Comparison of ENCODE assay signal across 8 mouse cellular contexts in genomic region chr13:64153751-64154267, GRCm38 (mm10). TPM values are rescaled to one million over a fixed set of nuclear protein-coding genes. Genes with fewer than 3 reads are reported as not detected.
A peak's percentile ranks its signal among the peaks of the same experiment; 100 is the strongest.
DNase-seq lines count a peak whose midpoint lies in the region; ATAC-seq and TF ChIP-seq lines count a peak whose summit lies in the region.

No protein-coding gene starts in this region.

- WGBS in forebrain, embryonic 16.5 days: 1% methylated on average over 17 of the region's 18 CpGs
- 2% methylated on average over 18 of the region's 18 CpGs for WGBS in hindbrain, postnatal 0 days
- 2% methylated on average over 18 of the region's 18 CpGs for WGBS in liver, embryonic 14.5 days (ENCODE audit: insufficient replicate concordance)
- WGBS in thymus, adult 2 months: 4% methylated on average over 18 of the region's 18 CpGs

- peaks cover 2% of the 10 kb centered on the region; the same call in 1 of the 2 replicates for H3K27me3 ChIP-seq in forebrain, embryonic 16.5 days (replicated peaks; ENCODE audit: control insufficient read depth, insufficient read depth, low read length)
- no peaks in the 10 kb centered on the region for H3K27me3 ChIP-seq in hindbrain, postnatal 0 days (ENCODE audit: insufficient read depth, low read length)
- peaks cover 6% of the 10 kb centered on the region for H3K27me3 ChIP-seq in liver, embryonic 14.5 days (ENCODE audit: control insufficient read depth, insufficient read depth, low read length)
- H3K27me3 ChIP-seq in thymus, adult 2 months (ENCODE audit: control insufficient read depth, insufficient read depth, low read length): no peaks in the 10 kb centered on the region

- 0 out of 2 replicates have a peak, but pooled peaks have one; percentile 6 for TF ChIP-seq POLR2A in thymus, adult 2 months (IDR thresholded peaks at IDR 0.05; ENCODE audit: control insufficient read depth, extremely low read depth, insufficient read depth, low read length, poor library complexity)

- peak overlapping the region; percentile 78 for H3K4me3 ChIP-seq in forebrain, embryonic 16.5 days (replicated peaks; ENCODE audit: low read length)
- peak overlapping the region; percentile 88 for H3K4me3 ChIP-seq in hindbrain, postnatal 0 days (ENCODE audit: low read length)
- H3K4me3 ChIP-seq in liver, embryonic 14.5 days (ENCODE audit: insufficient read depth in 1 of 2, low read depth in 2 of 2, low read length in 2 of 2): peak overlapping the region; percentile 82 to 86
- H3K4me3 ChIP-seq in thymus, adult 2 months (ENCODE audit: control insufficient read depth, insufficient read depth, low read length): peak overlapping the region; percentile 38

- peak overlapping the region; percentile 90 for H3K4me2 ChIP-seq in forebrain, embryonic 16.5 days (ENCODE audit: low read length)
- H3K4me2 ChIP-seq in hindbrain, postnatal 0 days (ENCODE audit: low read depth, low read length): peak overlapping the region; percentile 69
- H3K4me2 ChIP-seq in liver, embryonic 14.5 days (ENCODE audit: low read depth): peak overlapping the region; percentile 72

- H3K9ac ChIP-seq in forebrain, embryonic 16.5 days (replicated peaks; ENCODE audit: low read depth, low read length): no peak overlapping the region
- H3K9ac ChIP-seq in hindbrain, postnatal 0 days (replicated peaks; ENCODE audit: low read length): no peak overlapping the region
- H3K9ac ChIP-seq in liver, embryonic 14.5 days (replicated peaks): peak overlapping the region; percentile 58

- TF ChIP-seq EP300 in liver, embryonic 14.5 days (IDR thresholded peaks at IDR 0.05; ENCODE audit: low read depth): no peak

- H3K36me3 ChIP-seq in forebrain, embryonic 16.5 days (ENCODE audit: control insufficient read depth, insufficient read depth): no peaks in the 10 kb centered on the region
- no peaks in the 10 kb centered on the region for H3K36me3 ChIP-seq in hindbrain, postnatal 0 days (ENCODE audit: insufficient read depth, low read length)
- peaks cover 7% of the 10 kb centered on the region for H3K36me3 ChIP-seq in liver, embryonic 14.5 days (replicated peaks; ENCODE audit: control insufficient read depth, insufficient read depth, low read depth)
- H3K36me3 ChIP-seq in thymus, adult 2 months (ENCODE audit: control insufficient read depth, insufficient read depth, low read length): no peaks in the 10 kb centered on the region

- no peaks in the 10 kb centered on the region for H3K9me3 ChIP-seq in forebrain, embryonic 16.5 days (ENCODE audit: control insufficient read depth, low read length)
- no peaks in the 10 kb centered on the region for H3K9me3 ChIP-seq in hindbrain, postnatal 0 days (ENCODE audit: low read length)
- H3K9me3 ChIP-seq in liver, embryonic 14.5 days (ENCODE audit: control insufficient read depth, low read length): no peaks in the 10 kb centered on the region

- peaks cover 20% of the 10 kb centered on the region for H3K4me1 ChIP-seq in forebrain, embryonic 16.5 days (replicated peaks; ENCODE audit: control insufficient read depth, insufficient read depth, low read length)
- H3K4me1 ChIP-seq in hindbrain, postnatal 0 days (ENCODE audit: insufficient read depth, low read length): no peaks in the 10 kb centered on the region
- H3K4me1 ChIP-seq in liver, embryonic 14.5 days (replicated peaks; ENCODE audit: control insufficient read depth in 2 of 2, insufficient read depth in 2 of 2, low read length in 1 of 2): peaks cover 12 to 16% of the 10 kb centered on the region in 2 experiments
- H3K4me1 ChIP-seq in thymus, adult 2 months (replicated peaks; ENCODE audit: control insufficient read depth, insufficient read depth, low read length): peaks cover 4% of the 10 kb centered on the region

- TF ChIP-seq CTCF in hindbrain, postnatal 0 days (IDR thresholded peaks at IDR 0.05; ENCODE audit: low read depth): no peak
- TF ChIP-seq CTCF in liver, embryonic 14.5 days (IDR thresholded peaks at IDR 0.05; ENCODE audit: low read depth): no peak
- TF ChIP-seq CTCF in thymus, adult 2 months (IDR thresholded peaks at IDR 0.05; ENCODE audit: borderline replicate concordance, control insufficient read depth, extremely low read depth, insufficient read depth, low read length, poor library complexity): no peak

- H3K27ac ChIP-seq in forebrain, embryonic 16.5 days (ENCODE audit: low read length): no peak overlapping the region
- no peak overlapping the region for H3K27ac ChIP-seq in hindbrain, postnatal 0 days
- peak overlapping the region; percentile 68 for H3K27ac ChIP-seq in liver, embryonic 14.5 days
- no peak overlapping the region for H3K27ac ChIP-seq in thymus, adult 2 months (ENCODE audit: control insufficient read depth, insufficient read depth, low read length)

- peak; percentile 79 for DNase-seq in MN1 (ENCODE audit: low spot score)
- peak; percentile 37 for DNase-seq in c-Kit-positive CD71-positive TER-119-positive erythroid progenitor cells, embryonic 14.5 days (ENCODE audit: low spot score)
- peak; percentile 28 for DNase-seq in hindbrain, postnatal 0 days (ENCODE audit: low spot score)
- DNase-seq in liver, embryonic 14.5 days (ENCODE audit: low read depth in 3 of 3, low spot score in 3 of 3): peak in 1 of 3 experiments; percentile 49
- peak; percentile 26 to 61 for DNase-seq in natural killer cell, adult 2 months (ENCODE audit: low spot score in 2 of 2)
- peak; percentile 41 for DNase-seq in thymus, adult 2 months
- no peak for DNase-seq in layer of hippocampus, postnatal 36 days

- peak; percentile 22 for ATAC-seq in forebrain, embryonic 16.5 days
- ATAC-seq in hindbrain, postnatal 0 days: peak; percentile 9
- ATAC-seq in liver, embryonic 14.5 days (ENCODE audit: insufficient read depth): peak; percentile 16; the same call in 1 of the 2 replicates

RNA-seq across cellular contexts. Expression of gene Zfp367, which starts 0.8 kb away (rescaled TPM):
- polyA plus RNA-seq in forebrain, embryonic 16.5 days (2015; fragmentation: Nextera tagmentation; extraction: Ambion mirVana): 10.8 and 13.1 TPM in 2 replicates
- 15.3 and 17.0 TPM in 2 replicates for total RNA-seq in hindbrain, postnatal 0 days (2014; rRNA removed)
- 6.7 and 6.9 TPM in 2 replicates for polyA plus RNA-seq in hindbrain, postnatal 0 days (2015; fragmentation: Nextera tagmentation; extraction: Ambion mirVana)
- polyA plus RNA-seq in liver, embryonic 14.5 days (2012; rRNA removed): 11.7 and 15.2 TPM in 2 replicates
- polyA plus RNA-seq in liver, embryonic 14.5 days (2014; fragmentation: Nextera tagmentation; extraction: Ambion mirVana): 23.5 and 26.5 TPM in 2 replicates
- polyA plus RNA-seq in thymus, adult 2 months (2012; rRNA removed): 13.3 and 16.2 TPM in 2 replicates
- total RNA-seq in layer of hippocampus, postnatal 36 days (2021): 10 to 100 TPM; 12.1 to 16.5 TPM

RNA-seq across cellular contexts. Expression of gene Habp4, which starts 7.8 kb away (rescaled TPM):
- polyA plus RNA-seq in forebrain, embryonic 16.5 days (2015; fragmentation: Nextera tagmentation; extraction: Ambion mirVana): 15.9 and 18.1 TPM in 2 replicates
- total RNA-seq in hindbrain, postnatal 0 days (2014; rRNA removed): 47.1 and 64.6 TPM in 2 replicates
- polyA plus RNA-seq in hindbrain, postnatal 0 days (2015; fragmentation: Nextera tagmentation; extraction: Ambion mirVana): 63.4 and 65.6 TPM in 2 replicates
- 6.4 and 10.3 TPM in 2 replicates for polyA plus RNA-seq in liver, embryonic 14.5 days (2012; rRNA removed)
- polyA plus RNA-seq in liver, embryonic 14.5 days (2014; fragmentation: Nextera tagmentation; extraction: Ambion mirVana): 7.7 and 9.7 TPM in 2 replicates
- 7.2 and 10.8 TPM in 2 replicates for polyA plus RNA-seq in thymus, adult 2 months (2012; rRNA removed)
- total RNA-seq in layer of hippocampus, postnatal 36 days (2021): 100 to 1,000 TPM; 143 to 146 TPM

RNA-seq across cellular contexts. Expression of gene Slc35d2, which starts 24.6 kb away (rescaled TPM):
- 0.46 and 0.86 TPM in 2 replicates for polyA plus RNA-seq in forebrain, embryonic 16.5 days (2015; fragmentation: Nextera tagmentation; extraction: Ambion mirVana)
- 0.83 and 0.89 TPM in 2 replicates for total RNA-seq in hindbrain, postnatal 0 days (2014; rRNA removed)
- 1.5 and 3.4 TPM in 2 replicates for polyA plus RNA-seq in hindbrain, postnatal 0 days (2015; fragmentation: Nextera tagmentation; extraction: Ambion mirVana)
- 3.3 and 3.7 TPM in 2 replicates for polyA plus RNA-seq in liver, embryonic 14.5 days (2012; rRNA removed)
- 6.7 and 7.2 TPM in 2 replicates for polyA plus RNA-seq in liver, embryonic 14.5 days (2014; fragmentation: Nextera tagmentation; extraction: Ambion mirVana)
- polyA plus RNA-seq in thymus, adult 2 months (2012; rRNA removed): 2.7 and 6.0 TPM in 2 replicates
- total RNA-seq in layer of hippocampus, postnatal 36 days (2021): under 1 TPM; 0.43 to 0.55 TPM

Comparison
In these comparisons a context has a peak if more than half of its experiments do, and no peak if none do; other contexts are left out.
1. DNase-seq: peak in MN1 (single experiment), c-Kit-positive CD71-positive TER-119-positive erythroid progenitor cells, embryonic 14.5 days (single experiment), hindbrain, postnatal 0 days (single experiment), natural killer cell, adult 2 months (2 of 2) and thymus, adult 2 months (single experiment); none in layer of hippocampus, postnatal 36 days (0 of 2).
2. H3K4me3 ChIP-seq: peak in every context shown above with its lines; median percentile 88 in hindbrain, postnatal 0 days; 84 in liver, embryonic 14.5 days; 78 in forebrain, embryonic 16.5 days; 38 in thymus, adult 2 months.
3. Peak in every context shown above with its lines, with median percentiles within 50 percentile points of each other: ATAC-seq and H3K4me2 ChIP-seq.